Mouse (Mus musculus) gastrocnemius, adult 18-20 months (tissue): ENCODE measurements around the gene Arid4b. TPM values are rescaled to one million over a fixed set of nuclear protein-coding genes. Genes with fewer than 3 reads are reported as not detected.

Experiments
- DNase-seq: peaks from one replicate; pipeline ENCODE4 v3.0.0; 2021; ENCODE audit warnings: low spot score
- total RNA-seq, 2 experiments: library from RNA; stranded (reverse); gene quantifications; 2 replicates each; pipeline ENCODE4 v1.2.3; 2021

Gene Arid4b
- total RNA-seq, 2 experiments from 2014 or later: 10.2 to 12.0 TPM

DNA sequence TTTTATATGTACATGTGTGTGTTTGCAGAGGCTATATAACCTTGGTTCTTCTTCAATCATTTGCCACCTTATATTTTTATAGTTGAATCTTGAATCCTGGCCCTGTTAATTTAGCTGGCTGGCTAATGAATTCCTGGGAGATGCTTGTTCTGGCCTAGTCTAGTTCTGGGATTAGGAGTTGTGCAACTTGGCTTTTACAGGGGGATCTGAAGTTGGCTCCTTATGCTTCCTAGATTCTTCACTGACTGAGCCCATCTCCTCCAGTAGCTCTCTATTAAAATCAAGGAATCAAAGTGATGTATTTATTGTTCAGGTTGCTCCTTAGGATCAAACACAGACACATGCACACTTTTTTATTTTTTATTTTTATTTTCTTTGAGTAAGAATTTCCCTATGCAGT lies 3.5 kb upstream of the Arid4b start:
- no peak for DNase-seq

GRCm38 (mm10) chr13:14062209-14063012 lies 621 bp upstream of the Arid4b start:
- no peak for DNase-seq

- DNase-seq: no peak
Measured at GRCm38 (mm10) chr13:14063942-14064271, 875 bp downstream of the Arid4b start.

GRCm38 (mm10) chr13:14064341-14065027 lies 1.5 kb downstream of the Arid4b start:
- peak; percentile 15 for DNase-seq

- no peak for DNase-seq
Measured at GRCm38 (mm10) chr13:14065028-14065380, 2.0 kb downstream of the Arid4b start.

- no peak for DNase-seq
Measured at GRCm38 (mm10) chr13:14065701-14066100, 2.7 kb downstream of the Arid4b start.

- no peak for DNase-seq
Measured at GRCm38 (mm10) chr13:14068035-14068434, 5.0 kb downstream of the Arid4b start.

- no peak for DNase-seq
Measured at GRCm38 (mm10) chr13:14069291-14069690, 6.3 kb downstream of the Arid4b start.

DNA sequence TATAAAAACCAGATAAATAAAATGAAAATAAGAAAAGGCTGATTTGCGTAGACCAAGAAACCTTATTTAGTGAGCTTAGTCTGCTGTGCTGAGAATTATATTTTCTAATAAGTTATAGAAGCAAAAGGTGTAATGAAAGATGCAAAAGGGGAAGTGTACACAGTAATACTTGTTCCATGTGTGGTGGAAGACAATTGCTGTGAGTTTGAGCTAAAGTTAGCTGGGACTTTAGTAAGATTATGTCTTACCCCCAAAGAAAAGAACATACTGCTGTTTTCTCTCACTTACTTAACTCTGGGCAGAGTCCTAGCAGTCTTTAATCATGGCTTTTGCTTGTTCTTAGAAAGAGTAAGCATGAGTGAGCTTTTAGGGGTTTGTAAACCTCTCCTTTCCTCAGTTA lies 11.3 kb downstream of the Arid4b start:
- DNase-seq: no peak

- no peak for DNase-seq
Measured at GRCm38 (mm10) chr13:14075326-14075725, 12.3 kb downstream of the Arid4b start.

DNA sequence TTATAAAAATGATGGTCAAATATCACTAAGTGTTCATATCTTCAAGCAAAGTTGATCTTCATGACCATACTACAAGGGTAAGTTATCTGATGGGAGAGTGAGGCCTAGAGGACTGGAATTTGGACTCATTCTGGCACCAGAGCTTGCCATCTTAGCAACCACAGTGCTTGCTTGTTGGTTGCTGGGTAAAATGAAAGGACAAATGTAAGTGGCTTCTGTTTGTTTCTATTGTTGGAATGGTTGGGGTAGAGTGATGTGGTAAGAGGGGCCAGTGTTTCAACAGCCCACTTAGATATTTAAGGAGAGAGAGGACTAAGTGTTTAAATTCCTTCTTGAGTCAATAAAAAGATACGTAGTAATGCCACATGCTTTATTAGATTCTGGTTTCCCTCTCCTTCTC lies 25.6 kb downstream of the Arid4b start:
- DNase-seq: no peak

- no peak for DNase-seq
Measured at GRCm38 (mm10) chr13:14103026-14103425, 40.0 kb downstream of the Arid4b start.

- DNase-seq: no peak
Measured at GRCm38 (mm10) chr13:14110154-14110873, 47.3 kb downstream of the Arid4b start.

DNA sequence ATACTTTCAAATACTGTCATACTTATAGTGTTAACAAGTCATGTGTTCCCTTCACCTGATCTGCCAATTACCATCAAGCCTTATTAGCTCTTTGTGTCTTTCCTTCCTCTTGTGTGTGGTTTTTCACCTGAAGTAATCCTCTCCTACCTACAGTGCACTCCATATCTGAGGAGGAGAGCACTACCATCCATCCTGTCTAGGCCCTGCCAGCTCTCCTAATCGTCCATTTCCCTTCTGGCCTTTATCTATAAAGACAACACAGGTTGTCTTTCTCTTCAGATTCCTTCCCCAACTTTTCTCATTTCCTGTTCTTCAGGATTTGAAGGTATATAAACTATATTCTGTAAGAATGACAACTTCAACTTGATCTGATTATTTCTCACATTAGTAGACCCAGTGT lies 48.1 kb downstream of the Arid4b start:
- DNase-seq: no peak

GRCm38 (mm10) chr13:14113746-14114528 lies 50.9 kb downstream of the Arid4b start:
- DNase-seq: no peak

GRCm38 (mm10) chr13:14115805-14116204 lies 52.8 kb downstream of the Arid4b start:
- no peak for DNase-seq

- no peak for DNase-seq
Measured at GRCm38 (mm10) chr13:14131651-14132050, 68.6 kb downstream of the Arid4b start.

DNA sequence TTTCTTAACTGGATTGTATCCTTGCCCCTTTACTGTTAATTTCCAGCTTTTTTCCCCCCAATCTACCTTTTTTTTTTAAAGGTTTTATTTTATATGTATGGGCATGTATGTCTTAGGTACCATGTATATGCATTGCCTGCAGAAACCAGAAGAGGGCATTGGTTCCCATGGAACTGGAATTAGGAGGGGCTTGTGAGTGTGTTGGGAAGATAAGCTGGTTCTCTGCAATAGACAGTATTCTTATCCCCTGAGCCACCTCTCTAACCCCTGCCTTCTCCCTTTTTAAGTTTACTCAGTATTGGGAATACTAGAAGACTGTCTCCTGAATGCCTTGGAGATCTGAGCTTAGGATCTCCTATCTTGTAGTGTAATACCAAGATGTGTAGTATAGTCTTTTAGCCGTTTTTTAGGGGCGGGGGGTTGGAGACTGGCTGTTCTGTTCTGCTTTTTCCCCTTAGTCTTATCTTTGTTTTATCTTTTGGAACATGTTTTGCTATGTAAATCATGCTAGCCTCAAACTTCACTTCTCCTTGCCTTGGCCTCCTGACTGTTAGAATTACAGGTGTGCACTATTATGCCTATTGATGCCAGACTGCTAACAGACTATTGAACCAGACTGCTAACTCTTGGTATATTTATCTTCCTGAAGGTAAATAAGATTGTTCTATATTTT lies 79.4 kb downstream of the Arid4b start:
- no peak for DNase-seq

GRCm38 (mm10) chr13:14177989-14178388 lies 115.0 kb downstream of the Arid4b start:
- peak; percentile 3 for DNase-seq

DNA sequence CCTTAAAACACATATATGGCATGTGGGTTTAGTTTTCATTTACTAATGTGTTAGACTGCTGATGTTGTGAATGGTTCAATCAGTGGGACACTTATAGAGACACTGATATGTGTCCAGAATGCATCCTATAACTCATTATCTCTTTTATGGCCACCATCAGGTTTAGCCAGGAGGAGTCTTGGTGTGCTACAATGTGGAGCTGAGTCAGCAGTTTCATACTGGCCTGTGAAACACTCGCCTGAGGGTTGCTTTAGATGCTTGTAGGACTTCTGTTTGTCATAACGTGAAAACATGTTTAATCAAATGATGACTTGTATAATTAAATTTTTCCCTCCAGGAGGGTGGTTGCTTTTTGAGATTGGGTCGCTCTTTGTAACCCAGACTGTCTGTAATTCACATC lies 116.6 kb downstream of the Arid4b start:
- no peak for DNase-seq

DNA sequence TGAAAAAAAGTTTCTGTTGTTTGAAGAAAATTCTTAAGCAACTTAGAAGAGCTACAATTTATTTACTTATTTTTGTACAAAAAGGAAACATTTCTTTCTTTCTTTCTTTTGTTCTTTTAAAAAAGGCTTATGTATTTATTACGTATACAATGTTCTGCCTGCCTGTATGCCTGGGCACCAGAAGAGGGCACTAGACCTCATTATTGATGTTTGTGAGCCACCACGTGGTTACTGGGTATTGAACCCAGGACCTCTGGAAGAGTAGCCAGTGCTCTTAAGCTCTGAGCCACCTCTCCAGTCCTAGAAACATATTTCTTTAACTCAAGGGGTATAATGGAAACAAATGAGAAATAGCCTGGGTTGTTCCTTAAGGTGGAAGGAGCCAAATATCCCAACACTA lies 182.9 kb downstream of the Arid4b start:
- DNase-seq: no peak
